Mouse (Mus musculus) midbrain, embryonic 14.5 days (tissue): ENCODE data around the gene Sbk3. TPM values are rescaled to one million over a fixed set of nuclear protein-coding genes. Genes with fewer than 3 reads are reported as not detected.

Experiments used
- ATAC-seq: fragments of 200-750 bp; cut with Nextera tagmentation; 2 replicates; pipeline ENCODE4 v1.8.0; 2017; ENCODE audit warnings: moderate number of reproducible peaks, moderate library complexity; ENCODE audit not compliant: low FRiP score, low TSS enrichment
- DNase-seq: peaks from one replicate; pipeline ENCODE4 v3.0.0-alpha.2; 2015
- H3K27ac ChIP-seq: fragments of 300-500 bp; sonication (generic); replicated peaks from 2 replicates; pipeline ENCODE4 v1.5.1; 2014; ENCODE audit warnings: mild to moderate bottlenecking, low read depth, low read length, moderate library complexity
- H3K27me3 ChIP-seq: fragments of 300-500 bp; sonication (generic); 2 replicates; pipeline ENCODE4 v1.6.1; 2014; ENCODE audit warnings: low read length, control low read depth, mixed read lengths; ENCODE audit not compliant: control insufficient read depth, insufficient read depth
- H3K36me3 ChIP-seq: fragments of 300-500 bp; sonication (generic); 2 replicates; pipeline ENCODE4 v1.6.1; 2014; ENCODE audit warnings: low read length, control low read depth; ENCODE audit not compliant: control insufficient read depth, insufficient read depth
- H3K4me1 ChIP-seq: fragments of 300-500 bp; sonication (generic); 2 replicates; pipeline ENCODE4 v1.6.1; 2014; ENCODE audit warnings: mild to moderate bottlenecking, antibody characterized with exemption, low read length, control low read depth; ENCODE audit not compliant: control insufficient read depth, insufficient read depth
- H3K4me2 ChIP-seq: fragments of 300-500 bp; sonication (generic); 2 replicates; pipeline ENCODE4 v1.6.1; 2014; ENCODE audit warnings: mild to moderate bottlenecking, low read length, moderate library complexity
- H3K4me3 ChIP-seq: fragments of 300-500 bp; sonication (generic); replicated peaks from 2 replicates; pipeline ENCODE4 v1.5.1; 2014; ENCODE audit warnings: low read depth, low read length
- H3K9ac ChIP-seq: fragments of 300-500 bp; sonication (generic); replicated peaks from 2 replicates; pipeline ENCODE4 v1.6.1; 2014; ENCODE audit warnings: mild to moderate bottlenecking, low read length, moderate library complexity
- H3K9me3 ChIP-seq: fragments of 300-500 bp; sonication (generic); 2 replicates; pipeline ENCODE4 v1.6.1; 2016; ENCODE audit warnings: low read length, control low read depth, mixed read lengths; ENCODE audit not compliant: control insufficient read depth
- WGBS: fragments of 180-500 bp; shearing (Covaris S2); extraction: QIAGEN DNeasy Blood & Tissue Kit; methylation state at CpG from one replicate; pipeline ENCODE4 v1.1.7; 2014; 5-methylcytosine and 5-hydroxymethylcytosine counted together
- polyA plus RNA-seq: library from polyadenylated mRNA; unstranded; fragments of >200 nt; fragmentation: Nextera tagmentation; extraction: Ambion mirVana; gene quantifications from 2 replicates; pipeline ENCODE4 v1.2.1, GENCODE M21; 2014

The Sbk3 gene
- polyA plus RNA-seq, 1 experiment from 2014 or later: 0.89 TPM

GRCm38 (mm10) chr7:4933103-4933502, 37.9 kb downstream of the Sbk3 start:
- Histone ChIP-seq H3K9me3 (peaks cover 4% of the 10 kb centered on the region; the same call in 1 of the 2 replicates), H3K4me2 (no peak overlapping the region), H3K4me3 (no peak overlapping the region), H3K36me3 (no peaks in the 10 kb centered on the region), H3K27me3 (no peaks in the 10 kb centered on the region), H3K27ac (no peak overlapping the region), H3K9ac (no peak overlapping the region), H3K4me1 (no peaks in the 10 kb centered on the region)
- ATAC-seq (no peak), DNase-seq (no peak)
- 75% methylated on average over 12 of the region's 12 CpGs for WGBS

DNA sequence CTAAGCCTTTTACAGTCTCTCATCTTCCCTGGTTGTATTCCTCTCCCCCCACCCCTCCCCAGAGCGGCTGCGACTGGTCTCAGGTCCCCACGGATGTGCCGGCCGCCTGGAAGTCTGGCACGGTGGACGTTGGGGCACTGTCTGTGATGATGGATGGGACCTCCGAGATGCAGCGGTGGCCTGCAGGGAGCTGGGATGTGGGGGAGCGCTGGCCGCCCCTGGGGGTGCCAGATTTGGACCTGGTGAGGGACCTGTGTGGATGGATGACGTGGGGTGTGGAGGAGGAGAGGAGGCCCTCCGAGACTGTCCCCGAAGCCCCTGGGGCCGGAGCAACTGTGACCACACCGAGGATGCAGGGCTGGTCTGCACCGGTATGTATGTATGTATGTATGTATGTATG, 42.6 kb downstream of the Sbk3 start:
- DNase-seq: no peak
- WGBS: 87% methylated on average over 17 of the region's 17 CpGs
- peaks cover 26% of the 10 kb centered on the region for H3K4me1 ChIP-seq

DNA sequence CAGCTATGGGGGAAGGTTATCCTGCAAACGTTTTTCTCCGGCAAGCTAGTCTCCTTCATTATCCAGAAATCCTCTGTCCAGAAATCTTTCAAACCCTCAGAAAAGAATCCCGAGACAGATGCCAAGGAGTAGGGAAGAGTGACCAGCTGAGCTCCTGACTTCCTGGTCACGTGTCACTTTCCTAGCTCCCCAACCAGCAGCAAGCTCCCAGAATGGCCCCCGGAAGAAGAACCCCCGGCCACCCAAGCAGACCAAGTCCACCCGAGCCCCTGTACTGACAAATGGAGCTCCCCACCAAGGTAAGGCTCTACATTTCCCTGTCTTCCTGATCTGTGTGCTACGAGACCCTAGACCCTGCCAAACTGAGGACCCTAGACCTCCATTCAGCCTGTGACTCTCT, 43.3 kb downstream of the Sbk3 start:
- ATAC-seq: no peak
- H3K4me1 ChIP-seq: peaks cover 31% of the 10 kb centered on the region

More for the DNA sequence above, 42.6 kb downstream of the Sbk3 start:
- Histone ChIP-seq H3K27me3 (no peaks in the 10 kb centered on the region), H3K36me3 (no peaks in the 10 kb centered on the region), H3K4me2 (no peak overlapping the region), H3K9me3 (no peaks in the 10 kb centered on the region), H3K4me3 (no peak overlapping the region), H3K9ac (no peak overlapping the region), H3K27ac (no peak overlapping the region)
- no peak for ATAC-seq

DNA sequence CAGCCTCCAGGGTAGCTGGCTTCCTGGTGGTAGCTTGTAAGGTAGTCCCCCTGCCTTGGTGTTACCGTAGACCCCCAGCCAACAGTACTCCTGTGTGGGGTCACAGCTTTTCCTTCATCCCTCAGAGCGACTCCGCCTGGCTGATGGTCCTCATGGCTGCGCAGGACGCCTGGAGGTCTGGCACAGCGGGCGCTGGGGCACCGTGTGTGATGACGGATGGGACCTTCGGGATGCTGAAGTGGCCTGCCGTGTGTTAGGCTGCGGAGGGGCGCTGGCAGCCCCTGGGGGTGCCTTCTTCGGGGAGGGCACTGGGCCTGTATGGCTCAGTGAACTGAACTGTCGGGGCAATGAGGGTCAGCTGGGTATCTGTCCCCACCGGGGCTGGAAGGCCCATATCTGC, 44.1 kb downstream of the Sbk3 start:
- Histone ChIP-seq H3K4me1 (peaks cover 37% of the 10 kb centered on the region), H3K9ac (no peak overlapping the region; the same call in 1 of the 2 replicates), H3K27ac (no peak overlapping the region), H3K27me3 (no peaks in the 10 kb centered on the region), H3K36me3 (no peaks in the 10 kb centered on the region), H3K4me3 (no peak overlapping the region), H3K9me3 (no peaks in the 10 kb centered on the region), H3K4me2 (no peak overlapping the region)
- WGBS: 81% methylated on average over 16 of the region's 16 CpGs
- DNase-seq: no peak
- ATAC-seq: no peak

More for the DNA sequence above, 43.3 kb downstream of the Sbk3 start:
- H3K27me3 ChIP-seq: no peaks in the 10 kb centered on the region
- no peak overlapping the region for H3K9ac ChIP-seq
- H3K4me2 ChIP-seq: no peak overlapping the region
- H3K27ac ChIP-seq: no peak overlapping the region
- no peak overlapping the region for H3K4me3 ChIP-seq
- no peaks in the 10 kb centered on the region for H3K36me3 ChIP-seq
- no peak for DNase-seq
- 67% methylated on average over 8 of the region's 8 CpGs for WGBS
- H3K9me3 ChIP-seq: no peaks in the 10 kb centered on the region

- H3K27ac ChIP-seq: peak within 1 kb of the TSS; percentile 98
- H3K9me3 ChIP-seq: no peaks in the 10 kb centered on the region
- no peak within 1 kb of the TSS for H3K4me3 ChIP-seq
- H3K36me3 ChIP-seq: peaks cover 2% of the 10 kb centered on the region
- peak; percentile 12; the same call in 1 of the 2 replicates for ATAC-seq
- H3K4me2 ChIP-seq: peak within 1 kb of the TSS; percentile 91
- H3K27me3 ChIP-seq: no peaks in the 10 kb centered on the region
- peak; percentile 52 for DNase-seq
- H3K4me1 ChIP-seq: peaks cover 47% of the 10 kb centered on the region
- peak within 1 kb of the TSS; percentile 68; the same call in 1 of the 2 replicates for H3K9ac ChIP-seq
- under 1% methylated on average over 6 of the region's 6 CpGs for WGBS
Observed at GRCm38 (mm10) chr7:4925441-4926381, 45.3 kb downstream of the Sbk3 start, which contains the start of gene Ssc5d. Ssc5d (plus strand) TSS chr7:4925785.

DNA sequence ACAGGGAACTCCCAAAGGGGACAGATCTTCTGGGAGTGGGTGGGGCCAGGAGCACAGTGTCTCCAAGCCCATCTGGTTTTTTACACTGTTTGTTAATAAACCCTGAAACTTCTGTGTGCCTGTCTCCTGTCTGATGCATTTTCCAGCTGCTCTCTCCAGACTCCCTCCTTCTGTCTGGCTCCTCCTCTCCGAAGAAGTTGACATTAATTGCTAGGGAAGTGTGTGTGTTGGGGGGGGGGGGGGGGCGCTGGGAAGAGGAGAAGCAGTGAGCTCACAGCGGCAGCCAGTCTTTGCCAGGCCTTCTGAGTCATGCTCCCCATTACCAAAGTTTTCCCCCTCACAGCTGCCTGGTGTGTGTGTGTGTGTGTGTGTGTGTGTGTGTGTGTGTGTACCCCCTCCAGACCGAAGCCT, 46.1 kb downstream of the Sbk3 start:
- 3% methylated on average over 3 of the region's 4 CpGs for WGBS

GRCm38 (mm10) chr7:4924483-4924882, 46.5 kb downstream of the Sbk3 start:
- Histone ChIP-seq H3K27me3 (no peaks in the 10 kb centered on the region), H3K36me3 (peaks cover 15% of the 10 kb centered on the region), H3K27ac (peak overlapping the region; percentile 98), H3K9ac (peak overlapping the region; percentile 68), H3K4me2 (peak overlapping the region; percentile 91), H3K9me3 (no peaks in the 10 kb centered on the region), H3K4me1 (peaks cover 49% of the 10 kb centered on the region), H3K4me3 (peak overlapping the region; percentile 41)
- no peak for ATAC-seq
- 2% methylated on average over 4 of the region's 4 CpGs for WGBS
- no peak for DNase-seq

More for the DNA sequence above, 46.1 kb downstream of the Sbk3 start:
- Histone ChIP-seq H3K9ac (peak overlapping the region; percentile 68; the same call in 1 of the 2 replicates), H3K4me3 (no peak overlapping the region), H3K9me3 (no peaks in the 10 kb centered on the region), H3K27ac (peak overlapping the region; percentile 98), H3K4me2 (peak overlapping the region; percentile 91), H3K36me3 (peaks cover 11% of the 10 kb centered on the region), H3K4me1 (peaks cover 49% of the 10 kb centered on the region), H3K27me3 (no peaks in the 10 kb centered on the region)
- peak; percentile 36 for DNase-seq
- ATAC-seq: no peak

- Histone ChIP-seq H3K36me3 (peaks cover 22% of the 10 kb centered on the region), H3K9me3 (no peaks in the 10 kb centered on the region), H3K9ac (peak overlapping the region; percentile 68), H3K4me1 (peaks cover 49% of the 10 kb centered on the region), H3K4me3 (peak overlapping the region; percentile 41), H3K27me3 (no peaks in the 10 kb centered on the region), H3K27ac (peak overlapping the region; percentile 98), H3K4me2 (peak overlapping the region; percentile 91)
- 4% methylated on average over 37 of the region's 37 CpGs for WGBS
- ATAC-seq (no peak), DNase-seq (peak; percentile 72)
Observed at GRCm38 (mm10) chr7:4923586-4924364, 47.2 kb downstream of the Sbk3 start.
